Mouse (Mus musculus): ENCODE results near the gene Slc24a2.

Gene Slc24a2

GRCm38 (mm10) chr4:87013721-87014620, 216.3 kb downstream of the Slc24a2 start:
- H3K36me3 ChIP-seq (ENCODE audit: control insufficient read depth, insufficient read depth, low read length, poor library complexity, severe bottlenecking) = no peaks in the 10 kb centered on the region
- no peaks in the 10 kb centered on the region for H3K27me3 ChIP-seq (ENCODE audit: control insufficient read depth, insufficient read depth, low read length, poor library complexity, severe bottlenecking)
- no peak for DNase-seq (ENCODE audit: low read depth, low spot score)

GRCm38 (mm10) chr4:86992470-86992869, 237.8 kb downstream of the Slc24a2 start:
- DNase-seq (ENCODE audit: low read depth, low spot score) = no peak
- no peaks in the 10 kb centered on the region for H3K27me3 ChIP-seq (ENCODE audit: control insufficient read depth, insufficient read depth, low read length, poor library complexity, severe bottlenecking)

GRCm38 (mm10) chr4:86989301-86989700, 241.0 kb downstream of the Slc24a2 start:
- no peaks in the 10 kb centered on the region for H3K36me3 ChIP-seq (ENCODE audit: control insufficient read depth, insufficient read depth, low read length, poor library complexity, severe bottlenecking)
- DNase-seq (ENCODE audit: low read depth, low spot score) = no peak
- H3K27me3 ChIP-seq (ENCODE audit: control insufficient read depth, insufficient read depth, low read length, poor library complexity, severe bottlenecking) = no peaks in the 10 kb centered on the region

More at GRCm38 (mm10) chr4:86992470-86992869, 237.8 kb downstream of the Slc24a2 start:
- no peaks in the 10 kb centered on the region for H3K36me3 ChIP-seq (ENCODE audit: control insufficient read depth, insufficient read depth, low read length, poor library complexity, severe bottlenecking)

- DNase-seq (ENCODE audit: low read depth, low spot score) = no peak
- no peaks in the 10 kb centered on the region for H3K27me3 ChIP-seq (ENCODE audit: control insufficient read depth, insufficient read depth, low read length, poor library complexity, severe bottlenecking)
- no peaks in the 10 kb centered on the region for H3K36me3 ChIP-seq (ENCODE audit: control insufficient read depth, insufficient read depth, low read length, poor library complexity, severe bottlenecking)
These were observed 242.4 kb downstream of the Slc24a2 start for GRCm38 (mm10) chr4:86987846-86988245.

GRCm38 (mm10) chr4:86977272-86977671, 253.0 kb downstream of the Slc24a2 start:
- no peak for DNase-seq (ENCODE audit: low read depth, low spot score)
- no peaks in the 10 kb centered on the region for H3K36me3 ChIP-seq (ENCODE audit: control insufficient read depth, insufficient read depth, low read length, poor library complexity, severe bottlenecking)
- H3K27me3 ChIP-seq (ENCODE audit: control insufficient read depth, insufficient read depth, low read length, poor library complexity, severe bottlenecking) = no peaks in the 10 kb centered on the region

- Histone ChIP-seq H3K27me3 (ENCODE audit: control insufficient read depth, insufficient read depth, low read length, poor library complexity, severe bottlenecking) (no peaks in the 10 kb centered on the region), H3K36me3 (ENCODE audit: control insufficient read depth, insufficient read depth, low read length, poor library complexity, severe bottlenecking) (no peaks in the 10 kb centered on the region)
- peak; percentile 39 for DNase-seq (ENCODE audit: low read depth, low spot score)
These were observed 272.5 kb downstream of the Slc24a2 start for GRCm38 (mm10) chr4:86957576-86958411.

- Histone ChIP-seq H3K27me3 (ENCODE audit: control insufficient read depth, insufficient read depth, low read length, poor library complexity, severe bottlenecking) (no peaks in the 10 kb centered on the region), H3K36me3 (ENCODE audit: control insufficient read depth, insufficient read depth, low read length, poor library complexity, severe bottlenecking) (no peaks in the 10 kb centered on the region)
- no peak for DNase-seq (ENCODE audit: low read depth, low spot score)
These were observed 274.8 kb downstream of the Slc24a2 start for GRCm38 (mm10) chr4:86955448-86955847.

- no peaks in the 10 kb centered on the region for H3K27me3 ChIP-seq (ENCODE audit: control insufficient read depth, insufficient read depth, low read length, poor library complexity, severe bottlenecking)
- H3K36me3 ChIP-seq (ENCODE audit: control insufficient read depth, insufficient read depth, low read length, poor library complexity, severe bottlenecking) = no peaks in the 10 kb centered on the region
- DNase-seq (ENCODE audit: low read depth, low spot score) = no peak
These were observed 276.8 kb downstream of the Slc24a2 start for GRCm38 (mm10) chr4:86953519-86953918.

- Histone ChIP-seq H3K36me3 (ENCODE audit: control insufficient read depth, insufficient read depth, low read length, poor library complexity, severe bottlenecking) (no peaks in the 10 kb centered on the region), H3K27me3 (ENCODE audit: control insufficient read depth, insufficient read depth, low read length, poor library complexity, severe bottlenecking) (no peaks in the 10 kb centered on the region)
- no peak for DNase-seq (ENCODE audit: low read depth, low spot score)
These were observed 281.5 kb downstream of the Slc24a2 start for GRCm38 (mm10) chr4:86948794-86949193.

GRCm38 (mm10) chr4:86943296-86943695, 287.0 kb downstream of the Slc24a2 start:
- H3K27me3 ChIP-seq (ENCODE audit: control insufficient read depth, insufficient read depth, low read length, poor library complexity, severe bottlenecking) = no peaks in the 10 kb centered on the region
- H3K36me3 ChIP-seq (ENCODE audit: control insufficient read depth, insufficient read depth, low read length, poor library complexity, severe bottlenecking) = no peaks in the 10 kb centered on the region
- no peak for DNase-seq (ENCODE audit: low read depth, low spot score)

GRCm38 (mm10) chr4:86942656-86943055, 287.6 kb downstream of the Slc24a2 start:
- Histone ChIP-seq H3K27me3 (ENCODE audit: control insufficient read depth, insufficient read depth, low read length, poor library complexity, severe bottlenecking) (no peaks in the 10 kb centered on the region), H3K36me3 (ENCODE audit: control insufficient read depth, insufficient read depth, low read length, poor library complexity, severe bottlenecking) (no peaks in the 10 kb centered on the region)
- no peak for DNase-seq (ENCODE audit: low read depth, low spot score)

- DNase-seq (ENCODE audit: low read depth, low spot score) = no peak
- H3K36me3 ChIP-seq (ENCODE audit: control insufficient read depth, insufficient read depth, low read length, poor library complexity, severe bottlenecking) = no peaks in the 10 kb centered on the region
- H3K27me3 ChIP-seq (ENCODE audit: control insufficient read depth, insufficient read depth, low read length, poor library complexity, severe bottlenecking) = no peaks in the 10 kb centered on the region
These were observed 293.6 kb downstream of the Slc24a2 start for GRCm38 (mm10) chr4:86936706-86937105.

- no peak for DNase-seq (ENCODE audit: low read depth, low spot score)
- no peaks in the 10 kb centered on the region for H3K36me3 ChIP-seq (ENCODE audit: control insufficient read depth, insufficient read depth, low read length, poor library complexity, severe bottlenecking)
- no peaks in the 10 kb centered on the region for H3K27me3 ChIP-seq (ENCODE audit: control insufficient read depth, insufficient read depth, low read length, poor library complexity, severe bottlenecking)
These were observed 294.1 kb downstream of the Slc24a2 start for GRCm38 (mm10) chr4:86936217-86936616.
